Mouse (Mus musculus) liver, embryonic 15.5 days (tissue): ENCODE results near the gene Ttll4. TPM values are rescaled to one million over a fixed set of nuclear protein-coding genes. Genes with fewer than 3 reads are reported as not detected.

Experiments used
- ATAC-seq: fragments of 200-750 bp; cut with Nextera tagmentation; 2 replicates; pipeline ENCODE4 v1.8.0; 2017; ENCODE audit warnings: moderate number of reproducible peaks, mild to moderate bottlenecking, moderate library complexity; ENCODE audit not compliant: insufficient read depth
- H3K27ac ChIP-seq: fragments of 300-500 bp; sonication (generic); replicated peaks from 2 replicates; pipeline ENCODE4 v1.5.1; 2015; ENCODE audit warnings: mild to moderate bottlenecking, inconsistent platforms
- H3K27me3 ChIP-seq: fragments of 300-500 bp; sonication (generic); 2 replicates; pipeline ENCODE4 v1.6.1; 2015; ENCODE audit warnings: mild to moderate bottlenecking, inconsistent platforms
- H3K36me3 ChIP-seq: fragments of 300-500 bp; sonication (generic); replicated peaks from 2 replicates; pipeline ENCODE4 v1.6.1; 2015; ENCODE audit warnings: moderate library complexity, mild to moderate bottlenecking, inconsistent platforms
- H3K4me1 ChIP-seq: fragments of 300-500 bp; sonication (generic); replicated peaks from 2 replicates; pipeline ENCODE4 v1.6.1; 2015; ENCODE audit warnings: inconsistent platforms
- H3K4me2 ChIP-seq: fragments of 300-500 bp; sonication (generic); 2 replicates; pipeline ENCODE4 v1.6.1; 2015; ENCODE audit warnings: moderate library complexity, mild to moderate bottlenecking, inconsistent platforms
- H3K4me3 ChIP-seq: fragments of 300-500 bp; sonication (generic); replicated peaks from 2 replicates; pipeline ENCODE4 v1.5.1; 2015; ENCODE audit warnings: mild to moderate bottlenecking, inconsistent platforms
- H3K9ac ChIP-seq: fragments of 300-500 bp; sonication (generic); 2 replicates; pipeline ENCODE4 v1.6.1; 2015; ENCODE audit warnings: moderate library complexity, mild to moderate bottlenecking, inconsistent platforms
- H3K9me3 ChIP-seq: fragments of 300-500 bp; sonication (generic); replicated peaks from 2 replicates; pipeline ENCODE4 v1.6.1; 2016; ENCODE audit warnings: inconsistent platforms
- WGBS: fragments of 180-500 bp; shearing (Covaris S2); methylation state at CpG from one replicate; pipeline ENCODE4 v1.1.7; 2015; ENCODE audit warnings: mixed read lengths; ENCODE audit not compliant: insufficient replicate concordance; 5-methylcytosine and 5-hydroxymethylcytosine counted together
- polyA plus RNA-seq: library from polyadenylated mRNA; unstranded; fragments of >200 nt; fragmentation: Nextera tagmentation; extraction: Ambion mirVana; gene quantifications from 2 replicates; pipeline ENCODE4 v1.2.1, GENCODE M21; 2015

Ttll4 gene
- polyA plus RNA-seq, 1 experiment from 2014 or later, result 4.5 TPM

DNA sequence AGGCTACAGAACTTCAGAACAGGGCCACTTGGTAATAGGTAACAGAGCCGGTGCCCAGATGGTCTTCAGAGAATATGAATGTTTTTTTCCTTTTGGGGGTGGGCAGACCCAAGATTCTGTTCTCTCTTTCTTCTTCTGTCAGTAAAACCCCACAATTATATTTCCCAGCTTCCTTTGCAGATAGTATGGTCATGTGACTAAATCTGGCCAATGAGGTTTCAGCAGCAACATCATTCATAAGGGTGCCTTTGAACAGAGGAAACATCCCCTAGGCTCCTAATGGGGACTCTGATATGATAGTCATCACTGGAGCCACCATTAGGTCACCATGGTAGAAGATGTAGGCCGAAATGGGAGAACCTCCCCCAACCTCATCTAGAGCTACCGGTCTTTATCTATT, 91.3 kb downstream of the Ttll4 start:
- H3K9ac ChIP-seq, result no peak overlapping the region
- no peak overlapping the region for H3K4me2 ChIP-seq
- H3K27me3 ChIP-seq, result peaks cover 18% of the 10 kb centered on the region
- 69% methylated on average over 3 of the region's 3 CpGs for WGBS
- no peak overlapping the region for H3K27ac ChIP-seq
- ATAC-seq, result no peak
- no peaks in the 10 kb centered on the region for H3K9me3 ChIP-seq
- H3K36me3 ChIP-seq, result no peaks in the 10 kb centered on the region
- peaks cover 4% of the 10 kb centered on the region; the same call in 1 of the 2 replicates for H3K4me1 ChIP-seq
- no peak overlapping the region for H3K4me3 ChIP-seq

Other genes starting within 250 kb of the Ttll4 start
- gene Cnot9, start 155.7 kb upstream of the Ttll4 start, polyA plus RNA-seq, result 30.3 and 31.4 TPM in 2 replicates
- 0.17 and 0.26 TPM in 2 replicates for gene Plcd4, start 118.9 kb upstream of the Ttll4 start, polyA plus RNA-seq
- 11.7 and 12.0 TPM in 2 replicates for gene Usp37, start 117.5 kb upstream of the Ttll4 start, polyA plus RNA-seq
- 1.9 and 2.0 TPM in 2 replicates for gene Zfp142, start 73.5 kb upstream of the Ttll4 start, polyA plus RNA-seq
- 9.0 and 9.4 TPM in 2 replicates for gene Bcs1l, start 73.5 kb upstream of the Ttll4 start, polyA plus RNA-seq
- 12.1 and 12.2 TPM in 2 replicates for gene Rnf25, start 60.3 kb upstream of the Ttll4 start, polyA plus RNA-seq
- 0.21 and 0.24 TPM in 2 replicates for gene Stk36, start 60.3 kb upstream of the Ttll4 start, polyA plus RNA-seq
- 5.8 TPM in 2 replicates for gene Cyp27a1, start 51.8 kb downstream of the Ttll4 start, polyA plus RNA-seq
- gene Prkag3, start 87.5 kb downstream of the Ttll4 start, polyA plus RNA-seq, result 0.05 and 0.20 TPM in 2 replicates
- gene Wnt6, start 110.1 kb downstream of the Ttll4 start, polyA plus RNA-seq, result 0.09 TPM in 1 of 2 replicates, not detected in the other
- gene Wnt10a, start 129.8 kb downstream of the Ttll4 start, polyA plus RNA-seq, result not detected in 2 replicates
- not detected in 2 replicates for gene Cdk5r2, start 193.2 kb downstream of the Ttll4 start, polyA plus RNA-seq
- gene Fev, start 223.7 kb downstream of the Ttll4 start, polyA plus RNA-seq, result 0.09 TPM in 1 of 2 replicates, not detected in the other
- not detected in 2 replicates for gene Cryba2, start 231.4 kb downstream of the Ttll4 start, polyA plus RNA-seq